Mouse (Mus musculus) heart, embryonic 14.5 days (tissue): ENCODE measurements around the gene Oat. TPM values are rescaled to one million over a fixed set of nuclear protein-coding genes. Genes with fewer than 3 reads are reported as not detected.

Experiments used
- ATAC-seq: fragments of 200-750 bp; cut with Nextera tagmentation; 2 replicates; pipeline ENCODE4 v1.8.0; 2017; ENCODE audit warnings: low read depth, moderate TSS enrichment; ENCODE audit not compliant: insufficient number of reproducible peaks, insufficient read depth, low FRiP score
- H3K27ac ChIP-seq, 2 experiments: fragments of 200-500 bp in 1 of 2; fragments of 300-500 bp in 1 of 2; sonication (generic) in 1 of 2; replicated peaks in 1 of 2; 2 replicates each; pipeline ENCODE4 v1.5.1; 2012 to 2014; ENCODE audit warnings: low read depth in 2 of 2, low read length in 2 of 2, control low read depth in 1 of 2, mild to moderate bottlenecking in 1 of 2, mixed read lengths in 1 of 2; ENCODE audit not compliant: control insufficient read depth in 1 of 2, insufficient read depth in 1 of 2
- H3K27me3 ChIP-seq: fragments of 300-500 bp; sonication (generic); 2 replicates; pipeline ENCODE4 v1.6.1; 2014; ENCODE audit warnings: mild to moderate bottlenecking, low read length, control low read depth; ENCODE audit not compliant: control insufficient read depth, insufficient read depth
- H3K36me3 ChIP-seq: fragments of 300-500 bp; sonication (generic); 2 replicates; pipeline ENCODE4 v1.6.1; 2014; ENCODE audit warnings: mild to moderate bottlenecking, control low read depth, low read length, mixed read lengths; ENCODE audit not compliant: control insufficient read depth, insufficient read depth
- H3K4me1 ChIP-seq, 2 experiments: fragments of 200-500 bp in 1 of 2; fragments of 300-500 bp in 1 of 2; sonication (generic) in 1 of 2; 2 replicates each; pipeline ENCODE4 v1.6.1; 2012 to 2014; ENCODE audit warnings: low read length in 2 of 2, control low read depth in 1 of 2, mixed read lengths in 1 of 2; ENCODE audit not compliant: control insufficient read depth in 2 of 2, insufficient read depth in 2 of 2
- H3K4me2 ChIP-seq: fragments of 300-500 bp; sonication (generic); 2 replicates; pipeline ENCODE4 v1.6.1; 2014; ENCODE audit warnings: mild to moderate bottlenecking, low read length
- H3K4me3 ChIP-seq, 2 experiments: fragments of 200-500 bp in 1 of 2; fragments of 300-500 bp in 1 of 2; sonication (generic) in 1 of 2; 2 replicates each; pipeline ENCODE4 v1.5.1; 2012 to 2014; ENCODE audit warnings: low read length in 2 of 2, mild to moderate bottlenecking in 2 of 2, control low read depth in 1 of 2, low read depth in 1 of 2, moderate library complexity in 1 of 2; ENCODE audit not compliant: control insufficient read depth in 1 of 2, insufficient read depth in 1 of 2
- H3K9ac ChIP-seq: fragments of 300-500 bp; sonication (generic); 2 replicates; pipeline ENCODE4 v1.6.1; 2014; ENCODE audit warnings: mild to moderate bottlenecking, low read length
- H3K9me3 ChIP-seq: fragments of 300-500 bp; sonication (generic); 2 replicates; pipeline ENCODE4 v1.6.1; 2016; ENCODE audit warnings: low read length, control low read depth; ENCODE audit not compliant: control insufficient read depth
- WGBS: fragments of 180-500 bp; shearing (Covaris S2); extraction: QIAGEN DNeasy Blood & Tissue Kit; methylation state at CpG from one replicate; pipeline ENCODE4 v1.1.7; 2014; 5-methylcytosine and 5-hydroxymethylcytosine counted together
- polyA plus RNA-seq: library from polyadenylated mRNA; unstranded; fragments of >200 nt; fragmentation: Nextera tagmentation; extraction: Ambion mirVana; gene quantifications from 2 replicates; pipeline ENCODE4 v1.2.1, GENCODE M21; 2014

Oat gene
- polyA plus RNA-seq, 1 experiment from 2014 or later = 202 TPM

GRCm38 (mm10) chr7:132587167-132587566 is 11.0 kb upstream of the Oat start:
- 56% methylated on average over 5 of the region's 5 CpGs for WGBS
- no peak for ATAC-seq

GRCm38 (mm10) chr7:132585695-132586491 is 9.7 kb upstream of the Oat start:
- Histone ChIP-seq H3K27me3 (no peaks in the 10 kb centered on the region), H3K4me1 (peaks cover 0 to 2% of the 10 kb centered on the region in 2 experiments; a peak in 2 of 4 replicates), H3K4me2 (no peak overlapping the region), H3K4me3 (no peak overlapping the region), H3K9ac (no peak overlapping the region), H3K9me3 (no peaks in the 10 kb centered on the region), H3K27ac (no peak overlapping the region), H3K36me3 (no peaks in the 10 kb centered on the region)
- no peak for ATAC-seq
- WGBS = 30% methylated on average over 3 of the region's 3 CpGs

More at GRCm38 (mm10) chr7:132587167-132587566, 11.0 kb upstream of the Oat start:
- no peaks in the 10 kb centered on the region for H3K27me3 ChIP-seq
- H3K27ac ChIP-seq = no peak overlapping the region
- H3K4me2 ChIP-seq = no peak overlapping the region
- no peaks in the 10 kb centered on the region for H3K36me3 ChIP-seq
- H3K9me3 ChIP-seq = no peaks in the 10 kb centered on the region
- H3K9ac ChIP-seq = no peak overlapping the region
- H3K4me3 ChIP-seq = no peak overlapping the region
- peaks cover 0 to 2% of the 10 kb centered on the region in 2 experiments; a peak in 2 of 4 replicates for H3K4me1 ChIP-seq

GRCm38 (mm10) chr7:132581441-132581840 is 5.2 kb upstream of the Oat start:
- no peaks in the 10 kb centered on the region for H3K36me3 ChIP-seq
- no peak overlapping the region for H3K9ac ChIP-seq
- 79% methylated on average over 2 of the region's 2 CpGs for WGBS
- H3K9me3 ChIP-seq = no peaks in the 10 kb centered on the region
- ATAC-seq = no peak
- no peak overlapping the region for H3K4me3 ChIP-seq
- no peak overlapping the region for H3K27ac ChIP-seq
- peaks cover 2 to 5% of the 10 kb centered on the region in 2 experiments; a peak in 2 of 4 replicates for H3K4me1 ChIP-seq
- H3K4me2 ChIP-seq = no peak overlapping the region
- H3K27me3 ChIP-seq = no peaks in the 10 kb centered on the region

GRCm38 (mm10) chr7:132580511-132580910 is 4.3 kb upstream of the Oat start:
- WGBS = 56% methylated on average over 6 of the region's 6 CpGs
- no peak for ATAC-seq
- no peak overlapping the region for H3K4me2 ChIP-seq

GRCm38 (mm10) chr7:132576891-132577290 is 693 bp upstream of the Oat start:
- H3K9ac ChIP-seq = peak overlapping the region; percentile 78
- peak overlapping the region; percentile 93 to 96; a peak in 3 of 4 replicates for H3K27ac ChIP-seq
- H3K36me3 ChIP-seq = no peaks in the 10 kb centered on the region

More at GRCm38 (mm10) chr7:132580511-132580910, 4.3 kb upstream of the Oat start:
- H3K4me1 ChIP-seq = peaks cover 2 to 6% of the 10 kb centered on the region in 2 experiments; a peak in 3 of 4 replicates
- H3K9ac ChIP-seq = no peak overlapping the region
- no peaks in the 10 kb centered on the region for H3K27me3 ChIP-seq
- H3K27ac ChIP-seq = no peak overlapping the region
- no peaks in the 10 kb centered on the region for H3K36me3 ChIP-seq
- H3K4me3 ChIP-seq = no peak overlapping the region
- H3K9me3 ChIP-seq = no peaks in the 10 kb centered on the region

GRCm38 (mm10) chr7:132575623-132576022 is 575 bp downstream of the Oat start:
- no peaks in the 10 kb centered on the region for H3K9me3 ChIP-seq
- H3K4me3 ChIP-seq = peak overlapping the region; percentile 58 to 86
- H3K27ac ChIP-seq = peak overlapping the region; percentile 61 to 93
- no peaks in the 10 kb centered on the region for H3K36me3 ChIP-seq
- H3K4me2 ChIP-seq = peak overlapping the region; percentile 70
- ATAC-seq = peak; percentile 86
- 0% methylated on average over 7 of the region's 13 CpGs for WGBS
- H3K4me1 ChIP-seq = peaks cover 2 to 32% of the 10 kb centered on the region in 2 experiments
- H3K9ac ChIP-seq = peak overlapping the region; percentile 78
- no peaks in the 10 kb centered on the region for H3K27me3 ChIP-seq

More at GRCm38 (mm10) chr7:132576891-132577290, 693 bp upstream of the Oat start:
- H3K4me3 ChIP-seq = 0 out of 4 replicates have a peak overlapping the region, but pooled peaks of 1 of the 2 experiments have one; percentile 58
- peaks cover 2 to 23% of the 10 kb centered on the region in 2 experiments for H3K4me1 ChIP-seq
- H3K4me2 ChIP-seq = peak overlapping the region; percentile 70
- no peak for ATAC-seq
- 51% methylated on average over 4 of the region's 4 CpGs for WGBS
- H3K27me3 ChIP-seq = no peaks in the 10 kb centered on the region
- H3K9me3 ChIP-seq = no peaks in the 10 kb centered on the region

- no peaks in the 10 kb centered on the region for H3K9me3 ChIP-seq
Observed at GRCm38 (mm10) chr7:132574646-132575045, 1.6 kb downstream of the Oat start.

More at GRCm38 (mm10) chr7:132574646-132575045, 1.6 kb downstream of the Oat start:
- ATAC-seq = no peak
- Histone ChIP-seq H3K4me3 (no peak overlapping the region), H3K9ac (no peak overlapping the region), H3K4me1 (peaks cover 9 to 41% of the 10 kb centered on the region in 2 experiments), H3K36me3 (peaks cover 4% of the 10 kb centered on the region), H3K27ac (no peak overlapping the region), H3K27me3 (no peaks in the 10 kb centered on the region), H3K4me2 (peak overlapping the region; percentile 70; the same call in 1 of the 2 replicates)
- 91% methylated on average over 5 of the region's 5 CpGs for WGBS
